Mouse (Mus musculus) hindbrain, embryonic 16.5 days (tissue): Measurements from ENCODE around the gene Zfhx2. TPM values are rescaled to one million over a fixed set of nuclear protein-coding genes. Genes with fewer than 3 reads are reported as not detected.

Experiments used
- ATAC-seq: fragments of 200-750 bp; cut with Nextera tagmentation; 2 replicates; pipeline ENCODE4 v1.8.0; 2017; ENCODE audit warnings: moderate TSS enrichment, moderate library complexity
- H3K27ac ChIP-seq: fragments of 300-500 bp; sonication (generic); 2 replicates; pipeline ENCODE4 v1.5.1; 2014; ENCODE audit warnings: low read depth, mild to moderate bottlenecking, control low read depth, low read length, moderate library complexity
- H3K27me3 ChIP-seq: fragments of 300-500 bp; sonication (generic); replicated peaks from 2 replicates; pipeline ENCODE4 v1.6.1; 2014; ENCODE audit warnings: low read length; ENCODE audit not compliant: control insufficient read depth, insufficient read depth
- H3K36me3 ChIP-seq: fragments of 300-500 bp; sonication (generic); 2 replicates; pipeline ENCODE4 v1.6.1; 2014; ENCODE audit warnings: mild to moderate bottlenecking, low read length, moderate library complexity, mixed read lengths; ENCODE audit not compliant: control insufficient read depth, insufficient read depth
- H3K4me1 ChIP-seq: fragments of 300-500 bp; sonication (generic); 2 replicates; pipeline ENCODE4 v1.6.1; 2014; ENCODE audit warnings: low read depth, low read length; ENCODE audit not compliant: control insufficient read depth, insufficient read depth
- H3K4me2 ChIP-seq: fragments of 300-500 bp; sonication (generic); 2 replicates; pipeline ENCODE4 v1.6.1; 2014; ENCODE audit warnings: mild to moderate bottlenecking, low read length, control low read depth, moderate library complexity
- H3K4me3 ChIP-seq: fragments of 300-500 bp; sonication (generic); 2 replicates; pipeline ENCODE4 v1.5.1; 2014; ENCODE audit warnings: mild to moderate bottlenecking, low read length, control low read depth, moderate library complexity
- H3K9ac ChIP-seq: fragments of 300-500 bp; sonication (generic); 2 replicates; pipeline ENCODE4 v1.6.1; 2014; ENCODE audit warnings: low read depth, mild to moderate bottlenecking, control low read depth, low read length, moderate library complexity
- H3K9me3 ChIP-seq: fragments of 300-500 bp; sonication (generic); 2 replicates; pipeline ENCODE4 v1.6.1; 2014; ENCODE audit warnings: mild to moderate bottlenecking, low read length, moderate library complexity; ENCODE audit not compliant: control insufficient read depth
- WGBS: fragments of 180-500 bp; shearing (Covaris S2); extraction: QIAGEN DNeasy Blood & Tissue Kit; methylation state at CpG from one replicate; pipeline ENCODE4 v1.1.7; 2014; 5-methylcytosine and 5-hydroxymethylcytosine counted together
- polyA plus RNA-seq: library from polyadenylated mRNA; unstranded; fragments of >200 nt; fragmentation: Nextera tagmentation; extraction: Ambion mirVana; gene quantifications from 2 replicates; pipeline ENCODE4 v1.2.1, GENCODE M21; 2015

Zfhx2 gene
- polyA plus RNA-seq, 1 experiment from 2014 or later, result 18.4 TPM

- no peak overlapping the region for H3K9ac ChIP-seq
- H3K4me2 ChIP-seq, result no peak overlapping the region
- H3K36me3 ChIP-seq, result peaks cover 19% of the 10 kb centered on the region
- no peaks in the 10 kb centered on the region for H3K27me3 ChIP-seq
- H3K4me1 ChIP-seq, result peaks cover 2% of the 10 kb centered on the region; the same call in 1 of the 2 replicates
- WGBS, result 33% methylated on average over 9 of the region's 9 CpGs
- H3K27ac ChIP-seq, result no peak overlapping the region
- ATAC-seq, result no peak
- H3K9me3 ChIP-seq, result no peaks in the 10 kb centered on the region
- no peak overlapping the region for H3K4me3 ChIP-seq
These were observed 71.7 kb downstream of the Zfhx2 start for GRCm38 (mm10) chr14:55020394-55020793.

DNA sequence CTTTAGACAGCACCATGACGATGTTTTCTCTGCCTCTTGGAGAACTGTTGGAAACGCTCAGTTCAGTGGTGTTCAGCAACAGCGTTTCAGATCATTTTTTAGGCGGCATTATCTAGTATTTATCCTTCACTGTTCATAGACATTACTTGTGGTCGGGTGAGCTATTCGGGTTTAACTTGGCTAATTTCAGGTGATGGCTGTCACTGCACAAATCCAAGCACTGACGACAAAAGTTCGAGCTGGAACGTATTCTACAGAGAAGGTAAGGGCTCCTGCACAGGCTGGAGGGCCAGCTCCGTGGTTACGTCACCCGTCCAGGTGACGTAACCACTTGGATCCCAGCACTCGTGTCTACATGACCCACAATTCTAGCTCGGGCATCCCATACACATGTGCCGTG is 75.2 kb downstream of the Zfhx2 start:
- Histone ChIP-seq H3K27ac (no peak overlapping the region), H3K9me3 (no peaks in the 10 kb centered on the region), H3K27me3 (no peaks in the 10 kb centered on the region), H3K4me3 (no peak overlapping the region), H3K4me1 (peaks cover 2% of the 10 kb centered on the region; the same call in 1 of the 2 replicates), H3K9ac (no peak overlapping the region), H3K4me2 (no peak overlapping the region), H3K36me3 (peaks cover 4% of the 10 kb centered on the region)
- 91% methylated on average over 16 of the region's 16 CpGs for WGBS
- no peak for ATAC-seq

DNA sequence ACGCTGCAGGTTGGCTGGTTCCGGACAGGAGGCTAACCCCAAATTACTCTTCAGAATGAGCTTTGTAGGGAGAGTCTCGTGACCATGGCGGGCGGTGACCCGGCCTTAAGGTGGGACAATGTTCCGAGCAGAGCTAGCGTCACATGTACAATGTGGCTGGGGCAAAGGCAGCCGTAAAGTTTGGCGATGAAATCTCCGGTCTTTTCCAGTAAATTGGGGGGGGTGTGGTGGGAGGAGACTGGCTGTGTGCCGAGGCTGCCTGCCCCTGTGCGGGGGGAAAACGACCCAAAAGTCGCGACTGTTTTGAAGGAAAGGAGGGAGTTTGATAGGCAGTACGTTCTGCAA is 76.4 kb downstream of the Zfhx2 start:
- WGBS, result under 1% methylated on average over 17 of the region's 17 CpGs
- Histone ChIP-seq H3K4me2 (peak overlapping the region; percentile 93), H3K36me3 (no peaks in the 10 kb centered on the region), H3K27ac (peak overlapping the region; percentile 75), H3K9me3 (no peaks in the 10 kb centered on the region), H3K4me1 (peaks cover 2% of the 10 kb centered on the region; the same call in 1 of the 2 replicates), H3K4me3 (peak overlapping the region; percentile 83), H3K9ac (peak overlapping the region; percentile 81), H3K27me3 (no peaks in the 10 kb centered on the region)
- no peak for ATAC-seq

- H3K27ac ChIP-seq, result peak within 1 kb of the TSS; percentile 92
- H3K4me1 ChIP-seq, result peaks cover 2% of the 10 kb centered on the region; the same call in 1 of the 2 replicates
- peak within 1 kb of the TSS; percentile 83 for H3K4me3 ChIP-seq
- H3K27me3 ChIP-seq, result no peaks in the 10 kb centered on the region
- WGBS, result 0% methylated on average over 36 of the region's 36 CpGs
- peak within 1 kb of the TSS; percentile 81 for H3K9ac ChIP-seq
- no peaks in the 10 kb centered on the region for H3K36me3 ChIP-seq
- H3K9me3 ChIP-seq, result no peaks in the 10 kb centered on the region
- ATAC-seq, result peak; percentile 98
- H3K4me2 ChIP-seq, result peak within 1 kb of the TSS; percentile 93
These were observed 76.9 kb downstream of the Zfhx2 start, which contains the start of gene Ngdn for GRCm38 (mm10) chr14:55014991-55015766. Ngdn (plus strand) TSS chr14:55015454.

- whole genome bisulfite sequencing, result under 1% methylated on average over 27 of the region's 27 CpGs
- H3K4me2 ChIP-seq, result peak overlapping the region; percentile 70
- no peaks in the 10 kb centered on the region for H3K36me3 ChIP-seq
- ATAC-seq, result peak; percentile 45
- H3K9ac ChIP-seq, result peak overlapping the region; percentile 74
- H3K9me3 ChIP-seq, result no peaks in the 10 kb centered on the region
- peak overlapping the region; percentile 92 for H3K27ac ChIP-seq
- H3K27me3 ChIP-seq, result no peaks in the 10 kb centered on the region
- peaks cover 2% of the 10 kb centered on the region; the same call in 1 of the 2 replicates for H3K4me1 ChIP-seq
- peak overlapping the region; percentile 48 for H3K4me3 ChIP-seq
These were observed 77.5 kb downstream of the Zfhx2 start for GRCm38 (mm10) chr14:55014591-55014990.

- Histone ChIP-seq H3K9me3 (no peaks in the 10 kb centered on the region), H3K27ac (no peak overlapping the region), H3K9ac (no peak overlapping the region), H3K4me3 (no peak overlapping the region), H3K36me3 (no peaks in the 10 kb centered on the region), H3K4me2 (no peak overlapping the region), H3K4me1 (peaks cover 2% of the 10 kb centered on the region; the same call in 1 of the 2 replicates), H3K27me3 (no peaks in the 10 kb centered on the region)
- ATAC-seq, result no peak
- WGBS, result 62% methylated on average over 4 of the region's 4 CpGs
These were observed 81.0 kb downstream of the Zfhx2 start for GRCm38 (mm10) chr14:55011116-55011515.

Other genes starting within 250 kb of the Zfhx2 start
- 11.2 and 12.9 TPM in 2 replicates for gene Homez, start 221.4 kb downstream of the Zfhx2 start, polyA plus RNA-seq
- gene Ppp1r3e, start 214.8 kb downstream of the Zfhx2 start, polyA plus RNA-seq, result 4.1 and 5.3 TPM in 2 replicates
- 4.8 and 5.9 TPM in 2 replicates for gene Bcl2l2, start 208.9 kb downstream of the Zfhx2 start, polyA plus RNA-seq
- gene Gm20521, start 208.9 kb downstream of the Zfhx2 start, polyA plus RNA-seq, result 0.14 TPM in 1 of 2 replicates, not detected in the other
- gene Pabpn1, start 199.8 kb downstream of the Zfhx2 start, polyA plus RNA-seq, result 127 and 130 TPM in 2 replicates
- 254 and 275 TPM in 2 replicates for gene Slc22a17, start 179.2 kb downstream of the Zfhx2 start, polyA plus RNA-seq
- gene Efs, start 166.2 kb downstream of the Zfhx2 start, polyA plus RNA-seq, result 14.2 and 15.5 TPM in 2 replicates
- 1.3 TPM in 2 replicates for gene Il25, start 159.6 kb downstream of the Zfhx2 start, polyA plus RNA-seq
- gene Cmtm5, start 156.1 kb downstream of the Zfhx2 start, polyA plus RNA-seq, result 17.0 and 28.5 TPM in 2 replicates
- 1.6 and 1.8 TPM in 2 replicates for gene Myh6, start 125.4 kb downstream of the Zfhx2 start, polyA plus RNA-seq
- gene Gm17428, start 115.4 kb downstream of the Zfhx2 start, polyA plus RNA-seq, result not detected in 2 replicates
- 8.5 and 10.6 TPM in 2 replicates for gene Myh7, start 97.7 kb downstream of the Zfhx2 start, polyA plus RNA-seq
- gene Ngdn, start 76.9 kb downstream of the Zfhx2 start, polyA plus RNA-seq, result 48.2 and 50.6 TPM in 2 replicates
- 34.4 and 36.1 TPM in 2 replicates for gene Thtpa, start 2.5 kb upstream of the Zfhx2 start, polyA plus RNA-seq
- 6.9 and 7.7 TPM in 2 replicates for gene Ap1g2, start 14.3 kb upstream of the Zfhx2 start, polyA plus RNA-seq
- gene Jph4, start 24.6 kb upstream of the Zfhx2 start, polyA plus RNA-seq, result 31.8 and 32.3 TPM in 2 replicates
- gene Dhrs2, start 129.7 kb upstream of the Zfhx2 start, polyA plus RNA-seq, result 1.4 and 1.9 TPM in 2 replicates